Mouse (Mus musculus): Measurements from ENCODE around the gene Ugt1a6a. TPM values are rescaled to one million over a fixed set of nuclear protein-coding genes. Genes with fewer than 3 reads are reported as not detected.

The Ugt1a6a gene
- total RNA-seq, 2 experiments from 2014 or later: 0.40 TPM; not detected in 1

- intact Hi-C loops (cut with DNase I): no loop called here
- no peak for DNase-seq (ENCODE audit: low spot score in 2 of 2)
These were observed 102.7 kb downstream of the Ugt1a6a start for GRCm38 (mm10) chr1:88237311-88237710.

DNA sequence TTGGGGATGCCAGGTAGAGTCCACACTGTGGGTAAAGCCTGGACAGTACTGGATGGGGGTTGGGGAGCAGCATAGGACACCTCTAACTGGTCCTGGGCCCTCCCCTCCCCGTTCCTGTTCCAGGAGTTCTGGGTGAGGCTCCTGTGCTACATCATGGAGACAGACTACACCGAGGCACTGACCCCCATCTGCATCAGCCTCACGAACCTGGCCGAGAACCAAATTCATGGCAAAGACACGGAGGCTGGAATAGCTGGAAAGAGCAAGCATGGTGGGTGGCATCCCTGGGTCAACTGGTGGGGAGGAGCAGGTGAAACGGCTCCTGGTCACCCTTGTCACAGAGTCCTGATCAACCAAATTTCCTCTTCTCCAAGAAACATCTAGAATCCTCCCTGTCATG is 104.2 kb downstream of the Ugt1a6a start:
- intact Hi-C loops (cut with DNase I): no loop called here
- no peak for DNase-seq (ENCODE audit: low spot score in 2 of 2)

- no peak for DNase-seq (ENCODE audit: low spot score in 2 of 2)
- intact Hi-C loops (cut with DNase I): no loop called here
These were observed 105.5 kb downstream of the Ugt1a6a start for GRCm38 (mm10) chr1:88240072-88240471.

DNA sequence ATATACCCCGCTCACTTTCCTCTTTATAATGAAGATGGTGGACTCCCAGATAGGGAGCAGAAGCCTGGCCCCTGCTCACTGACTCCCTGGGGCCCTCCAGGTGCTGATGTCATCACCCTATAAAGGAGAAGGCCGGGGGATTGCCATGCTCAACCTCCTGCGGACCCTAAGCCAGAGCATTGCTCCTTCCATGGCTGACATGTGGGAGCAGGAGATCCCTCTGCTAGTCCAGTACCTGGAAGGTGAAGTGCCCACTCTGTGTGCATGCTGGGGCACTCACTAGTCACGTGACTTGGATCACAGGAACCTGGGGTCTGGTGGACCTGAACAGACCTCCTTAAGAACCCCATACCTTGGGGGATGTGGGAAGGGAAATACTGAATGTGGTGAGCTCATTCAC is 106.0 kb downstream of the Ugt1a6a start:
- no peak for DNase-seq (ENCODE audit: low spot score in 2 of 2)
- intact Hi-C loops (cut with DNase I): no loop called here

DNA sequence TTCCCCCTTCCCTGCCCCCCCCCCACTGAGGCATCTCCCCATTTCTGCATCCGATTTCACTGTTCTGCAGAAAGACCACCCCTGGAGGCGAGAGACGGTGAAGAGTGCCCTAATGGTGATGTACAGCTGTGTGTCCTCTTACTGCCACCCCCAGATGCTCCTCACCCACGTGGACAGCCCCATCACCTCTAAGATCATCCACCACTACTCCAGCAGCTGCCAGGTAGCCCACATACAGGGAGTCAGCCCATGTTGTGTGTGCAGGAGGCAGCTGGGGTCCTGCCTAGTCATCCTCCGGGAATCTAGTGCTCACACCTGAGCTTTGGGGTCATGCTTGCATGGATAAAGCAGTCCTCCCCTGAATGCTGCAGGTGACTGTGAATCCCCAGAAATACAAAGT is 109.3 kb downstream of the Ugt1a6a start:
- intact Hi-C loops (cut with DNase I): no loop called here
- DNase-seq (ENCODE audit: low spot score in 2 of 2): no peak

- intact Hi-C loops (cut with DNase I): no loop called here
- no peak for DNase-seq (ENCODE audit: low spot score in 2 of 2)
These were observed 111.3 kb downstream of the Ugt1a6a start for GRCm38 (mm10) chr1:88245881-88246280.

DNA sequence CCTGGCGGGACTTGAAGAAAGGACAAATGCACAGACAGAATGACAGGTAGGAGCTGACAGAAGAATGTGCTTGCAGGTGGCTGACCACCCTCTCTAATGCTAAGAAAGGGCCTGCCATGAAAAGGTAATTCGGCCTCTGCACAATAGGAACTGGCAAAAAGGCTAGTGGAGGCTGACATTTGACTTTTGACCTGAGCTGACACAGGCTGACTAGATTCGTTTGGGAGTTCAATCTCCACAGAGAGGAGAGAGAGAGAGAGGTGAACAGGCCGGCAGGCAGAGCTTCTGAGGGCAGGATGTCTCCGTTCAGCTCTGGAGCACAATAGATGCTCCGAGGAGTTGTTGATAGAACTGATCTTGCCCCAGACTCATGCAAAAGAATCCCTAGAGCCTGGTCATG is 111.8 kb downstream of the Ugt1a6a start:
- intact Hi-C loops (cut with DNase I): no loop called here

GRCm38 (mm10) chr1:88247660-88248059 is 113.1 kb downstream of the Ugt1a6a start:
- intact Hi-C loops (cut with DNase I): no loop called here
- DNase-seq (ENCODE audit: low spot score in 2 of 2): no peak

More for the DNA sequence above, 111.8 kb downstream of the Ugt1a6a start:
- no peak for DNase-seq (ENCODE audit: low spot score in 2 of 2)

DNA sequence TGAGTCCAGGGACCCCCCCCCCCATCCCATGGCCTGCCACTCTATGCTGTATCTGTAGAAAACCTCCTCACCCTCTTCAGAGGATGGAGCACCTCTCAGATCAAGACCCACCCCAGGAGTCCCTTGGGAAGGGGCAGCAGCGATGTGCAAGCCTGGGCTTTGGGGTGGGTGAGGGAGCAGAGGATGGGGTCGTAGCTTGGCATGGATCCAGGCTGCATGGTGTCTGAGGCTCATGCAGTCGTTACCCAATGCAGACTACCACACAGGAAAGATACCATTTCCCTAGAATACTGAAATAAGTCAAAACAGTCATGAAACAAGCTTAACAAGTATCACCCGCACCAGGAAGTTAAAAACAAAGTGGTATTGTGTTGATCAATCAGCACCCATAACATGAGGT is 114.0 kb downstream of the Ugt1a6a start:
- intact Hi-C loops (cut with DNase I): no loop called here
- no peak for DNase-seq (ENCODE audit: low spot score in 2 of 2)

GRCm38 (mm10) chr1:88249596-88249995 is 115.0 kb downstream of the Ugt1a6a start:
- no peak for DNase-seq (ENCODE audit: low spot score in 2 of 2)
- intact Hi-C loops (cut with DNase I): no loop called here

DNA sequence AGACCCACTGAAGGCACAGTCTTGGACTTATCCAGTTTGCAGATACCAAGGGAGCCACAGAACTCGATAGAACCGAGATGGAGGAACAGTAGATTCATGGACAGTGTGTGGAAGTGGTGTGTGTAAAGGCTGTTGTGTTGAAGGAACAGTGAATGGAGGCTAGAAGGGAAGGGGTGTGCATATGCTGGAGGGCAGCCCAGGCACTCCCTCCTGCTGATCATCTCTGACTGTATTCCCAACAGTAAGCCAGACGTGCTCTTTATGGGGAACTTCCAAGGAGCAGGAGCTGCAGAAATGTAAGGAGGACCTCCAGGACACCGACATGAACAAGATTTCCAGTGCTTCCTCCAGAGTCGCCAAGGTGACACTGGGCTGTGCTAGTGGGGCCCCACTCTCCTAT is 115.4 kb downstream of the Ugt1a6a start:
- intact Hi-C loops (cut with DNase I): no loop called here
- no peak for DNase-seq (ENCODE audit: low spot score in 2 of 2)

GRCm38 (mm10) chr1:88253106-88253505 is 118.5 kb downstream of the Ugt1a6a start:
- intact Hi-C loops (cut with DNase I): no loop called here
- DNase-seq (ENCODE audit: low spot score in 2 of 2): no peak

DNA sequence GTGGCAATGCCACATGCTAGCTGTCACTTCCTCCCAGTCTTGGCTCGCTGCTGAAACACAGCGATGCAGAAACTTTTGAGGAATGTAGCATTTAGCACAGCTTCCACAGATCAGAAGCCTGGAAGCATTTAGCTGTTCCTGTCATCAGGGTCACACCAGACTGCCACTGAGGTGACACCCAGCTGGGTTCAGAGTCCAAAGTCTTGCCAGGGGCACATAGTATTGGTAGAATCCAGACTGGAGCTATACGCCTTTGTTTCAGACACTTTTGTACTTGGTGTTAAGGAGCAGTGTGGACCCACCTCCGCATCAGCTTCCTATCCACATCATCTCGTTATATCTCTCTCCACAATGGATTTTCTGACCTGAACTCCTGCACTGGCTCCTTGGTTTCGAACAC is 118.9 kb downstream of the Ugt1a6a start:
- intact Hi-C loops (cut with DNase I): no loop called here
- no peak for DNase-seq (ENCODE audit: low spot score in 2 of 2)

GRCm38 (mm10) chr1:88254793-88255465 is 120.3 kb downstream of the Ugt1a6a start:
- no peak for DNase-seq (ENCODE audit: low spot score in 2 of 2)
- intact Hi-C loops (cut with DNase I): no loop called here

DNA sequence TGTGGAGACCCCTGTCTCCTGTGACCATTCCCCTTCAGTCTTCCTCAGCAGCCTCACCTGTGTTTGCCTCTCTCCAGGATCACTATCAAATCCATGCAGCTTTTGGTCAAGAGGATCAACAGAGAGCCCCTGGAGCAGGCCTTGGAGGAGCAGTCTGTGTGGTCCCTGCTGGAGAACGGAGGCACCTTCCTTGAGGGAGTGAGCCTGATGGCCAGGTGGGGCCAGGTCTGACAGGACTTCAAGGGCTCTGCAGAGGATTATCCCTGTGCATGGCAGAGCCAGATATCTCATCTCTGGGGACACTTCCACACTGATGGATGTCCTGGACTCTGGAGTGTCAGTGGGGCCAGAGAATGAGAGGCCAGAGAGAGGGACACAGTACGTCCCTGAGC is 120.9 kb downstream of the Ugt1a6a start:
- DNase-seq (ENCODE audit: low spot score in 2 of 2): no peak

GRCm38 (mm10) chr1:88255989-88256754 is 121.6 kb downstream of the Ugt1a6a start:
- no peak for DNase-seq (ENCODE audit: low spot score in 2 of 2)
- intact Hi-C loops (cut with DNase I): no loop called here

More for the DNA sequence above, 120.9 kb downstream of the Ugt1a6a start:
- intact Hi-C loops (cut with DNase I): no loop called here

DNA sequence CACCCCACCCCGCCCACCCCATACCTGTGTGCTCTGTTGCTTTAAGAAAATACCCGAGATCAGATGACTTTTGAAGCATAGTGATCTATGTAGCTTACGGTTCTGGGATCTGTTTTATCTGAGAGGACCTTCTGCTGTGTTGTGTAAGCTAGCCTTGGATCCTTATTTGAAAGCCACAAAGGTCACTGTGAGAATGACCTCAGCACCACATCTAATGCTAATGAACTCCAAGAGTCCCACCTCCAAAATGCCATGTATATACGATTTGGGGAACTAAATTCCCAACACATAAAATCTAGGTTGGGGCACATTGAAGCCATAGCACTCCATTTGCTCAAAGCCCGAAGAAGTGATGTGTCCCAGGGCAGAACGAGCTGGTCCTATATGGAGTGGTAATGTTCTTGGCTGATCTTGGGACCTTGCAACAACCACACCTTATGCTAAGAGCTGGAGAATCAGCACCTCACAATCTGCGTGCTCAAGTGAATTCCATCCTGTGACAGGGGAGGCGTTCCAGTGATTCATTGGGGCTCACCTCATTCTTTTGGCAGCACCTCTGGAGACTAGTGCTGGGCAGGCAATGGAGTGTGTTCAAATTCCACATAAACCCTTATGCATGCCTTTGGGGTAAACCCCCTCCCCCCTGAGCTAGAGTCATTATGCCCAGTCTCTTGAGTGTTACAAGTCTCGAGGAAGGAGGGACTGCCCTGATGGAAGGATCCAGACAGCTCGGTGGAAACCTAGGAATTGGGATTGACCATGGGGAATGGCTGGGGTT is 122.5 kb downstream of the Ugt1a6a start:
- DNase-seq (ENCODE audit: low spot score in 2 of 2): no peak
- intact Hi-C loops (cut with DNase I): no loop called here

DNA sequence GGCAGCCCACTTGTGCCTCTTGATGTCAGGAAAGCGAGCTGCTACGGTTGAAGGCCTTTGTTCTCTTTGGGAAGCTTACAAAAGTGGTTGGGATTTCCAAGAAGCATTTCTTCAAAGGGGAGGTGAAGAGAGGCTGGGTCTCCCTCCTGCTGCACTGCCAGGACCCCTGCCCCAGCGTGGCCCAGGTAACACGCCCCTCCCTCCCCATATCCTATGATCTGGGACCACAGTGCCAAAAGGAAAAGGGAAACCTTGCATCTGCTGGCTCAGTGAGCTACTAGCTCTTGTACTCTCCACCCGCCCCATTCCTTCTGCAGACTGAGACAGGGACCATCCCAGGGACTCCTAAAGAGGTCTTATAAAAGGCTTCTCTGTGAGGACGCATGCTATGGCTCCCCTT is 123.1 kb downstream of the Ugt1a6a start:
- intact Hi-C loops (cut with DNase I): no loop called here
- DNase-seq (ENCODE audit: low spot score in 2 of 2): no peak

DNA sequence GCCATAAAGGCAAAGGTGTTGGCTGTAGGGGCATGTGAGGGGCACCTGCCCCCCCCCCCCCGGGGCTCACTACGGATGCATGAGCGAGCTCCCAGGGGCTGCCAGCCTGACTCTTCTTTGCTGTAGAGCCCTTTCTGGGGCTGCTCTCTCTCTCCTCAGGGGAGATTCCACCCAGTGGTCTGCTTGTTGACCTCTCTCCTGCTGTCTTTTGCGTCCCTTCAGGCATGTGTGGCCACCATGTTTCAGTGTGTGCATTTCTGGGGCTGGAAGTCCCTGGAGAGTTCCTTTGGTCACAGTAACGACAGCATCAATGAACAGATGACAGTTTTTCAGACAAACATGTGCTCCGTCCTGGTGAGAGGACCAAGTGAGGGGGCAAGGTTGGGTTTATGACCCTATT is 123.8 kb downstream of the Ugt1a6a start:
- DNase-seq (ENCODE audit: low spot score in 2 of 2): no peak
- intact Hi-C loops (cut with DNase I): no loop called here

GRCm38 (mm10) chr1:88258881-88259642 is 124.5 kb downstream of the Ugt1a6a start:
- DNase-seq (ENCODE audit: low spot score in 2 of 2): no peak
- intact Hi-C loops (cut with DNase I): no loop called here
